Mouse (Mus musculus) thymus, postnatal 10 days (tissue): Measurements from ENCODE around the gene Scn4a.

Source experiments
- DNase-seq, 2 experiments: peaks; one replicate each; pipeline ENCODE4 v3.0.0; 2021; ENCODE audit warnings: low spot score in 2 of 2

Gene Scn4a

DNA sequence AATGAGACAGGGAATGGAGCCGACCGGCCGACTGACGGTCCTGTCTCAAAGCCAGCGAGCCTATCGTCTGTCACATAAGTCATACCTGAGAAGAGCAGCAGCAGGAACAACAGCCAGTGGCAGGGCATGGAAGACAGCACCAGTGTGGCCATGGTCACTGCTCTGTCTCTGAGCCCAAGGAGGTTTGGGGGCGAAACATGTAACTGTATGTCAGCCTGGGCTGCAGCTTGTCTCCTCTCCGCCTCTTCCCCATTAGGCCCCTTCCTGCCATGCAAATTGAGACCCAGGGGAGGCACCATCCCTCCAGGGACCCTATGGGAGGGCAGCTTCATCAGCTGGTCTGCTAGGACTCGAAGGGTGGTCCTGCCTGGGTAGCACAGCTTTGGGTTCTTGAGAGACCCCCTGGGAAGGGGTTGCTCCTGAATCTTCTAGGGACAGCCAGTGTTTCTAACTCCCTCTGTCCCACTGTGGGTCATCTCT lies 38.7 kb downstream of the Scn4a start, which contains the start of gene Cd79b:
TSS of gene Cd79b (minus strand) at position 430 of the 480 bp plus-strand sequence.
- DNase-seq, result no peak

DNA sequence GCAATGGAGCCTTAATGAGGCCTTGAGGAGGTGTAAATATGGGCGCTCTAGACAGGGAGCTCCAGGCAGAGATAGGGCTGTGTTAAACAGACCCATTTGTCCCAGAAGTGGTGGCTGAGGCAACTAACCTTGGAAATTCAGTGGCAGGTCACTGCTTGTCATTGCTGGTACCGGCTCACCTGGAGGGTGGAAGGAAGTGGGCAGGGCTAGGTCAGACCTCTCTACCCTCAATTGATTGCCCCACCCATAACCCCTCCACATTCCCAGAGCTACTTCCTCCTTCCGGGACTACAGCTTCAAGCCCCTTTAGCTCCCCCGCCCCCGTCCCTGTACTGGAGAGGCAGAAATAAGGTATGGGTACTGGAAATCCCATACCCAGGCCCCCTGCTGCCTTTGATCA lies 39.6 kb downstream of the Scn4a start:
- no peak for DNase-seq

DNA sequence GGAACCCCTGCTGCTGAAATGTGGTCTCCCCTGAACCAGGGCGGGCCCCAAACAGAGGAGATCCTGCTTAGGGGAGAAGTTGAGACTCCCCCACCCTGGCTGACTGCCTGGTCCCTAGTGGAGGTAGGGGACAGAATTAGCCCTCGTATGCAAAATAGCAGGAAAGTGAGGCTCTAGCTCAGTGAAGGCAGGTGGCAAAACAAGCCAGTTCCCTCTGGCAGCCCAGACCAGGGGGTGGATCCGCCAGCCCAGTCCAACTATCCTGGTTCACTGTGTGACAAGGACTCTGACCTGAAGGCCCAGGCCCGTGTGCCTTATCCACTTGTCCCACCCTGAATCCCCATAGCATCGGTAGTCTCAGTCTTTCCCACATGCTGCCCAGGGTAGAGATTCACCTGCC lies 43.0 kb downstream of the Scn4a start:
- no peak for DNase-seq

DNA sequence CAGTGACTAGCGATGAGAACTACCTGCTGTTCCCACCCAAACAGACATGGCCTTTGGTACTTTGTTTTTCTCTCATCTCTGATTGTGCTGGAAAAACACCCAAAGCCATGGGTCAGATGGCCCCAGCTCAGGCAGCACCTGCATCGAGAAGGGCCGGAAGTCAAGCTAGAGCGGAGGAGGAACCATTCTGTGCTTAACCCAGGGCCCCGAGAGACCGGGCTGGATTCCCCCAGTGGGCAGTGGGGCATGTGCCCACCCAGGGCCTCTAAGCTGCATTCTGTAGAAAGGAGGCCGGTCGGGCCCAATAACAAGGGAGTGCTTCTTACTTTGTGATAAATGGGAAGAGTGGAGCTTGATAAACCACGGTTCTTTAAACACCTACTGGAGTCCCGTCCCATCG lies 44.9 kb downstream of the Scn4a start:
- no peak for DNase-seq

DNA sequence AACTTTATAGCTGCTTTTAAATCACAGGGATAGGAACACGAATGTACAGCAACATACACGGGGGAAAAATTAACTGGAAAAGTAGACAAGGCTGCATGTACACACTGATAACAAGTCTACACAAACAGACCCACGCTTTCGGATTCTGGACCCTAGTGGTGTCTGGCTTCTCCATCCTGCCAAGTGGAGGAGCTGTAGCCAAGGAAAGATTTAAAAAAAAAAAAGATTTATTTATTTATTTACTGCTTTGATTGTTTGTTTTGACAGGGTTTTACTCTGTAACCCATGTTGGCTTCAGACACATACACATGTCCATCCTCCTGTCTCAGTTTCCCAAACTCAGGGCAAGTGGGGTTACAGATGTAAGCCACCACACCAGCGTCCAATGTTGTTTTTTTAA lies 45.7 kb downstream of the Scn4a start:
- no peak for DNase-seq

DNA sequence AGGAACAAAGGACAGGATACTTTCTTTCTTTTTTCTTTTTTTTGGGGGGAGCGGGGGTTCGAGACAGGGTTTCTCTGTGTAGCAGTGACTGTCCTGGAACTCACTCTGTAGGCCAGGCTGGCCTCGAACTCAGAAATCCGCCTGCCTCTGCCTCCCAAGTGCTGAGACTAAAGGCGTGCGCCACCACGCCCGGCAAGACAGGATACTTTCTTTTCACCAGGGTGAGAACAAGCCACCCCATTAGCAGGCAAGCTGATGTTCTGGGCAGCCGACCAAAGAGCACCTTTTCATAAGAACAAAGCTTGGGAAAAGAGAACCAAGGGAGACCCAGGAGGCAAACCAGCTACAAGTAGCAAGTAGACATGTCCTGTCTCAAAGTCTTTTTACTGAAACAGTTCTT lies 46.3 kb downstream of the Scn4a start:
- DNase-seq, result no peak

DNA sequence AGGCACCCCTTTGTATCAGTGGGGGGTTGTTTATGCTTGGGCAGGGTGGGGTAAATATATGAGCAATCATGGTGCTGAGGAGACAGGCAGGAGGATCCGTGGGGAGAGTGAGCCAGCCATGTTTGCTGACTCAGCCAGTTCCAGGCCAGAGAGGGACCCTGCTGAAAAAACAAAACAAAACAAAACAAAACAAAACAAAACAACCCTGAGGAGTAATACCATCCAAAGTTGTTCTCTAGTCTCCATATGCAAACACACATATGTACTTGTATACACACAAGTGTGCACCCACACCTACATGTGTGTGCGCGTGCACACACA lies 47.1 kb downstream of the Scn4a start:
- no peak for DNase-seq

DNA sequence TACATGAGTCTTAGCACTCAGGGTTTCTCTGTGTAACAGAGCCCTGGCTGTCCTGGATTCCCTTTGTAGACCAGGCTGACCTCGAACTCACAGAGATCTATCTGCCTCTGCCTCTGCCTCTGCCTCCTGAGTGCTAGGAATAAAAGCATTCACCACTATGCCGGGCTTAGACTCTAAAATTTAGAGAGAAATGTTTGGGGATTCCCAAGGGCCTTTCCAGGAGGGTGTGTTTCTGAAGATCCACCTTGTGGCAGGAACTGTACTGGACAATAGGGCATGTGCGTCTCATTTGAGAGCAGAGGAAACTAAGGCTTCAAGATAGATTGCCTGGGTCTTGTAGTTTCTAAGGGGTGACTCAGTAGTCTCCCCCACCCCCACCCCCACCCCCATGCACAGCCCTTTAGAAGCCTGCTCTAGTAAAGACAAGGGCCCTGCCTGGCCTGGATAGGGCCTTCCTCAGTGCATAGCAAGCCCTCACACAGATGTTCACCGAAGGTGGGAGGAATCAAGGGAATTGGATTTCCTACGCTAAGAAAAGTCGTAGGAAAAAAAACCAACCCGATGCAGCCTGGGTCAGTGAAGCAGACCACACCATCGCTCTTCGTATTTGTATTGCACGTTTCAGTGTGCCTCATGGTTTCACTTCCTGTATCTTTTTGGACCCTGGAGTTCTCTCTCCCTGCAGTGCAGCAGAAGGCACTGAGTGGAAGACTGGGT lies 47.6 kb downstream of the Scn4a start:
- no peak for DNase-seq

DNA sequence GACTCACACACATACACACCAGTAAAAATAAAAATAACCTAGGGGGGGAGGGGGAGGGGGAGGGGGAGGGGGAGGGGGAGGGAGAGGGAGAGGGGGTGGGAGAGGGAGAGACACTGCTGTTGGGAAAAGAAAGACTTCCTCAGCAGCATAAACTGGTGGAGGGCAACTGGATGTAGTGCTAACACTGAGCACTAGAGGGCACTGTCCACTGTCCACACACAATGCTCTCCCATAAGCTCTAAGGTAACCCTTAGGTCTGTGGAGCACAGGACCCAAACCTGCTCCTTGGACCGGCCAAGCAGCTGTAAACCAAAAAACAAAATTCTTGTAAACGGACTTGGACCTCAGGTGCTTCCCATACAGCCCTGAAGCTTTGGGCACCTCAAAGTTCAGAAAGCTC lies 50.5 kb downstream of the Scn4a start:
- peak in 1 of 2 experiments; percentile 77 for DNase-seq

DNA sequence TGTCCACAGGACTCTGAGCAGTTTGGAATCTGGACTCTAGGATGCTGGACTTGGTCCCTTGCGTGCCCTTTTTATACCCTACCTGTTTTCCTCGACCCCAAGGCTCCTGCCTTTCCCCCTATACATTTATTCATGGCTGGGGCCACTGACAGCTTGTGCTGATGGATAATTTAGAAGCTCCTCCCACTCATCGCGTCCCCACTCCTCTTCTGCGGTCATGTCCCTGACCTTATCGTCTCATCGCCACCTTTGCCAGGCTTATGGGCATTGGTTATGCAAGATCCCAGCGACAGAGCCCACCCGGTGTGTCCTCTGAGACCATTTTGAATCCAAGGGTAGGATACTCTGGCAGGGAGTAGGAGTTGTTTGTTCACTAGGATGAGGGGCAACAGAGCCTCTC lies 51.3 kb downstream of the Scn4a start, which contains the start of gene Gh:
TSS of gene Gh (minus strand) at position 101 of the 400 bp plus-strand sequence.
- DNase-seq, result no peak

DNA sequence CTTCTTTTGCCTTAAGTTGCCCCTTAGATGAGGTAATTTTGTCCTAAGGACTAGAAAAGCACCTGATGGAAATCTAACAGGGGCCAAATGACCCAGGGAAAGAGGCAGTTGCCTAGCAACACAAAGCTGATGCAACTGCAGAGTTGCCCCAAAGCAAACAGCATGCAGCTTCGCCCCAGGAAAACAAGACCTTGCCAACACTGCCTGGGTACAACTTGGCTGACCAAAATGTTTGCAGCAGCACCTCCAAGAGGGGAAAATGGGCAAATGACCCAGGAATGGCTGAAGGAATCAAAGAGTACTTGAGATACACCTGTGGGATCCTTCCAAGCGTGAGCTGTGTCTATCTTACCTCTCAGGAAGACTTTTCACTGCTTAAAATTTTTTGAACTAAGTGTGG lies 61.2 kb downstream of the Scn4a start:
- DNase-seq, result no peak

DNA sequence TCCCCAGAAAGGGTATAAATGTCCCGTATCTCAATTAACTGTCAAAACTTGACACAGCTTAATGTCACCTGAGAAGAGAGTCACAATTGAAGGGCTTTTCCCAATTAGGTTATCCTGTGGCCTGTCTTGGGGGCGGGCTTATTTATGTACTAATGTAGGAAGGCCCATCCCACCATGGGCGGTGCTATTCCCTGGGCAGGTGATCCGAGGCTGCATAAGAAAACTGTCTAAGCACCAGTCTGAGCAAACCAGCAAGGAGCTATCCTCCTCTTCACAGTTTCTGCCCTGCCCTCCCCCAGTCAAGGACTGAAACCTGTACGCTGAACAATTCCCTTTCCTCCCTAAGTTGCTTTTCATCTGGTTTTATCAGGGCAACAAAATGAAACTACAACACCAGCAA lies 62.7 kb downstream of the Scn4a start:
- no peak for DNase-seq

DNA sequence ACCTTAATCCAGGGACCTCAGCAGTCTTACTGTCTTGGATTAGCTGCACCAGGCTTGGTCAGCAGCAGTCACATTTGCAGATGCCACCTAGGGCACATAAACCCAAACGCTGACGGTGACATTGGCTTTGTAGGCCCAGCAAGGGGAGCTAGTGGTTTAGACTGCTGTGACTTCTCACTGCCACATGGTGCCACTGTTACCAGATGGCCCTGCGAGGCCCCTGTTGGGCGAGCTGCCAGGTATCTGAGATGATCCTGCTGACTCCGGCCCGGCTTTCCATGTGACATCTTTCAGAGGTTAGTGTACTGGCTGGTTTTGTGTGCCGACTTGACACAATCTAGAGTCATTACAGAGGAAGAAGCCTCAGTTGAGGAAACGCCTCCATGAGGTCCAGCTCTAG lies 63.7 kb downstream of the Scn4a start:
- DNase-seq, result no peak

DNA sequence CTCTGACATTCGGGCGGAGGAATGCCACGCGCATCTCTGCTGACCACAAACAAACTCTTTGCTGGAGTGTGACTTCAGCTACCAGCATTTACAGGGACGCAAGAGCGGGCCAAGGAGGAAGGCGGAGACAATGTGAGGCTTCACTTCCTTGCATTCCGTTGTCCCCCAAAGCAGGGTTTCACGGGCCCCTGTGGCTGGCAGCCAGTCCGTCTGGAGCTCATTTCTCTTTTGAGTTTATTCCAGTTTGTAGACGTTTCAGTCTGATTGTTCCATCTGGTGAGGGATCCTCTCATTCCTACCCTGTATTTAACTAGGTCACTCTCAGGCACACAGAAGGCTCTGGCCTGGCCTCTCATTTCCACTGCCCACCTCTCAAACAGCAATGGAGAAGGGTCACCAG lies 66.1 kb downstream of the Scn4a start:
- DNase-seq, result no peak

DNA sequence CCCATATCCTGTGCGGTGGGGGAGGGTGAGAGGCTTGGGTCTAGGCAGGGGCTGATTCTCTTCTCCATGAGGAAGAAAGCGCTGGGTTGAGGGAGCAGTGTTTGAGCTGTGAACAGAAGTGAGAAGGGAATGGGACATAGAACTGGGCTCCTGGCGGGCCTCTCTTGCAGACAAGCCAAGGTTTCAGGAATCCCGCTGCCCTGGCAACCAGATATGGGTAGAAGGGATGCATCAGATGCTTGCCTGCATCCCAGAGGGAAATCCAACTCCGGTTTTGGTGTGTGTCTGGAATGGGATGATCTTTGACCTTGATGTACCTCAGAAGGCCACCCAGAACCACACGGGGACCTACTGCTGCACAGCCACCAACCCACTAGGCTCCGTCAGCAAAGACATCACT lies 66.9 kb downstream of the Scn4a start:
- DNase-seq, result no peak

DNA sequence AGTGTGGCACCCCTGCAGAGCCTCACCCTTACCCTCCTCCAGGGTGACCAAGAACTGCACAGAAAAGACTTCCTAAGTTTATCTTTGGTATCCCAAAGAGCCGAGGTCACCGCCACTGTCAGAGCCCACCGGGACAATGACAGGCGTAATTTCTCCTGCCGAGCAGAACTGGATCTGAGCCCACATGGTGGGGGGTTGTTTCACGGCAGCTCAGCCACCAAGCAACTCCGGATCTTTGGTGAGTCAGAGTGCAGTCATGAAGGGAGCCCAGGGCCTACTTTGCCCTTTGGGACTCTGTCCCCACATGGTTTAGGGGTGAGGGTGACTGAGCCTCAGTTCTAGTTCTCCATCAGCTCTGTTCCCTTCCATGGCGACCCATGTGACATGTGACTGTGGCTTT lies 69.0 kb downstream of the Scn4a start:
- DNase-seq, result no peak

DNA sequence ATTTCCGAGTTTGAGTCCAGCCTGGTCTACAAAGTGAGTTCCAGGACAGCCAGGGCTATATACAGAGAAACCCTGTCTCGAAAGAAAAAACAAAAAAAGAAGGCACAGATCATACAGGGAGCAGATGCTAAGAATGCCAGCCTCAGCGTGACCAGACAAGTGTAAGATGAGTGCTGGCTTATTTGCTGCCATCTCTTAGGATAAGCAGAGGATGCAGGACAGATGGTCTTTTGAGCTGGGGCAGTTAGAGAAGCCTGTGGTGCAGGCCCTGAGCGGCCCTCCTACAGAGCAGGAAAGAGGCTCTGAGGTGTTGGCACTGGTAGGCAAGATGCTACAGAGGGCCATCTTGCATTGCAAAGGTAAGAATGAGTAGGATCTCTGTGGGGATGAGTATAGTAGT lies 69.7 kb downstream of the Scn4a start:
- no peak for DNase-seq

DNA sequence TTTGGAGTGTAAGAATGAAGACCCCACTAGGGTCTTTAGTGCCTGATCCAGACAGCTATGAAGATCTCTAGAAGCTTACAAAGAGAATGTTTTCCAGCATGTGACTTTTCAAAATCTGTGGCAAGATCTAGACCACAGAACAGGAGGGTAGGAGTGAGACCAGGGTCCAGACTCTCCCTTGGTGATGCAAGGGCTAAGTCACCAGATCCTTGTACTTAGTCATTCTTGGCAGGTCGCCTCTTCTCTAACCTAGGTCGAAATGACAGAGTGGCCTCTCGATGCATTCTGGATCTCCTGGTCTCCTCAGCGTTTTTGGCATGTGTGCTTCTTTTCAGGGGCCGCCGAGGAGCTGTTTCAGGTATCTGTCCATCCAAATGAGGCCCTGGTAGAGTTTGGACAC lies 70.6 kb downstream of the Scn4a start:
- DNase-seq, result no peak

DNA sequence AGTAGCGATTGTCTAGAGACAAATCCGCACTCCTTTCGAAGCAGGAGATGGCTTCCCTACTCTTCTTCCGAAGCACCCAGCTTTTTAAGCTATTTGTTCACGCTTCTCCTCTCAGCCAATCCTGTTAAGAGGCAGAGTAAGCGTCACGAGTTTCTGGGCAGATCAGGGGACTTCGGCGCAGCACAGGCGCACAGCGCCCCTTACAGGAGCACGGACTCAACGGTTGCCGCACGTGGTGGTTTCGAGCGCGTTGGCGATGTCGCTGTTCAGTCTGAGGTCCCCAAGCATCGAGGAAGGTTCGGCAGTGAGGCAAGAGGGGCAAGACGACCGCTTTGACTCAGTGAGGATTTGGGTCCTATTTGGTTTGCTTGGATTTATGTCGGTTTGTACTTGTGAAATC lies 76.6 kb downstream of the Scn4a start, which contains the start of gene Tcam1:
TSS of gene Tcam1 (plus strand) at position 219 of the 400 bp plus-strand sequence.
- peak; percentile 86 to 93 for DNase-seq

DNA sequence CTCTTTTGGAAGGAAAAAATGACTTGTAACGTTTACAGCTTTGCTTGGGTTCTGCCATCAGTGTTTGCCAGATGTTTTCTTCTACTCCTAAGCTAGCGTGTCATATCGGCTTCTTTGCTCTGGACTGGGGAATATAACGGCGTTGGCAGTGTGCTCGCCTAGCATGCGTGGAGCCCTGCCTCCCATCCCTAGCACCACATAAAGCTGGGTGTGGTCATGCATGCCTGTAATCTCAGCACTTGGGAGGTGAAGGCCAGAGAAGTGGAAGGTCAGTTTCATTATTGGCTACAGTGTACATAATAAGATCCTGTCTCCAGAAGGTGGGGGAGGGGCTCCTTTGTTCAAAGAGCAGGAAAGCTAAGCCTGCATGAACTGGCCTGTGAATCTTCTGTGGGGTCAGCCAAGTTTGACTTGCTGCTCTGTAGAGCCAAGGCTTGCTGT lies 78.1 kb downstream of the Scn4a start:
- DNase-seq, result no peak

DNA sequence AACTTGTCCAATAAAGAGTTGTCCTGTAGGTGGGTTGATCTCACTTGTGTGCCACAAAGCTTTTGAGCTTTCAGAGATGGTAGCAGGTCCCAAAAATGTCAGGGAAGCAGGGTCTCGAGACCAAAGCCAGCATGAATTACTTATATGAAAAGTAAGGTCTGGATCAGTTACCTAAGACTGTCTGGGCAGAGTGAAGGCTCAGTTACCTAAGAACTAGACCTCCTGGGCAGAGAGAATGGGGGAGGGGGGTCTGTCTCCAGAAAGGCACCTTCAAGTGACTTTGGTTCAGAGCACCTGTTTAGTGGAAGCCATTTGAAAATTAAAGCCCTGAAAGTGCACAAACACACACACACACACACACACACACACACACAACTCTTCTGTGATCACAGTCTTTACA lies 78.7 kb downstream of the Scn4a start:
- no peak for DNase-seq

DNA sequence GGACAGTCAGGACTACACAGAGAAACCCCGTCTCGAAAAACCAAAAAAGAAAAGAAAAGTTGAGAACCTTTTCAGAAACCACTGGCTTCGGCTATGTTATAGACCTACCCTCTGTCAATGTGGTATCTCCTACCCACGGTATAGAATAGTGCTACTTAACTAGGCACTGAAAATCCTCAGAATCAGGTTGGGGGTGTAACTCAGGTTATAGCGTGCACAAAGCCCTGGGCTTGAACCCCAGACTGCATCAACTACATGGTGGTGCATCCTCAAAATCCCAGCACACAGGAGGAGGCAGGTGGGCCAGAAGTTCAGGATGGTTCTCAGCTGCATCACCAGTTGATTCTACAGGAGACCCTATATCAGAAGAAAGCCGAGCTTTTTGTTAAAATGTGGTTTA lies 79.3 kb downstream of the Scn4a start:
- no peak for DNase-seq

DNA sequence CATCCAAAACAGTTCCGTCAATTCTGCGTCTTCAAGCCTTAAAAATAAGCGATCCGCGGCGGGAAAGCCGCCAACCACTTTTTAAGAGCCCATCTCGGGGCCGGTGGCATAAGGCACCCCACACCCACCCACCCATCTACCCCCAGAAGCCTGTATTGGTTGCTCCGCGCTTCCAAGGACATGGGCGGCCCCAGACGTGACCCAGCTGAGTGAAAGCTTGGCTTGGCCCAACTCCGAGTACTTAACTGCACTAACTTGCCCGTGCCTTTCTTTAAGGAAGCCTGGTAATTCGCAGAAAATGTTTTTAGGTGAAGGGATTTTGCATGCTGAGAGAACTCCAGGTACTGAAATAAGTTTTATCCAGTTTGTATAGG lies 79.8 kb downstream of the Scn4a start:
- DNase-seq, result no peak
